Mouse (Mus musculus) heart, adult 18-20 months (tissue): Measurements from ENCODE around the gene Casc3. TPM values are rescaled to one million over a fixed set of nuclear protein-coding genes. Genes with fewer than 3 reads are reported as not detected.

Source experiments
- DNase-seq, 2 experiments: peaks; one replicate each; pipeline ENCODE4 v3.0.0; 2021 to 2022; ENCODE audit warnings: mixed read lengths in 1 of 2
- total RNA-seq, 2 experiments: library from RNA; stranded (reverse); gene quantifications; 2 replicates each; pipeline ENCODE4 v1.2.3; 2021

Gene Casc3
- total RNA-seq, 2 experiments from 2014 or later = 17.2 to 19.3 TPM

- DNase-seq = no peak
Observed at GRCm38 (mm10) chr11:98870791-98871190, 66.1 kb downstream of the Casc3 start.

- no peak for DNase-seq
Observed at GRCm38 (mm10) chr11:98871416-98871815, 66.7 kb downstream of the Casc3 start.

- DNase-seq = peak; percentile 57 to 69
Observed at GRCm38 (mm10) chr11:98872040-98872439, 67.3 kb downstream of the Casc3 start.

- DNase-seq = peak; percentile 66 to 70
Observed at GRCm38 (mm10) chr11:98873900-98874299, 69.2 kb downstream of the Casc3 start.

GRCm38 (mm10) chr11:98877001-98877400 lies 72.3 kb downstream of the Casc3 start:
- no peak for DNase-seq

Other genes with a start within 250 kb of the Casc3 start
- 10 to 100 TPM; 42.6 to 47.5 TPM for gene Ormdl3, start 217.5 kb upstream of the Casc3 start, total RNA-seq
- not detected for gene Lrrc3c, start 206.6 kb upstream of the Casc3 start, total RNA-seq
- gene Gm12355, start 179.2 kb upstream of the Casc3 start, total RNA-seq = 10 to 100 TPM in 1 of 2 experiments, 1 to 10 TPM in 1; 6.6 to 10.4 TPM
- 1 to 10 TPM; 3.0 to 3.1 TPM for gene Gsdma3, start 178.5 kb upstream of the Casc3 start, total RNA-seq
- not detected for gene Gsdma2, start 158.1 kb upstream of the Casc3 start, total RNA-seq
- gene Gsdma, start 140.6 kb upstream of the Casc3 start, total RNA-seq = under 1 TPM; 0.10 TPM
- 100 to 1,000 TPM in 1 of 2 experiments, 10 to 100 TPM in 1; 99.2 to 107 TPM for gene Psmd3, start 122.4 kb upstream of the Casc3 start, total RNA-seq
- gene Csf3, start 103.6 kb upstream of the Casc3 start, total RNA-seq = not detected
- gene Med24, start 75.5 kb upstream of the Casc3 start, total RNA-seq = 10 to 100 TPM; 42.0 to 44.2 TPM
- gene Thra, start 64.3 kb upstream of the Casc3 start, total RNA-seq = 100 to 1,000 TPM in 1 of 2 experiments, 10 to 100 TPM in 1; 99.7 to 103 TPM
- 10 to 100 TPM; 54.2 to 67.6 TPM for gene Nr1d1, start 29.6 kb upstream of the Casc3 start, total RNA-seq
- 10 to 100 TPM; 71.7 to 73.3 TPM for gene Msl1, start 9.4 kb upstream of the Casc3 start, total RNA-seq
- under 1 TPM; 0.72 to 0.82 TPM for gene Rapgefl1, start 31.9 kb downstream of the Casc3 start, total RNA-seq
- gene Wipf2, start 58.7 kb downstream of the Casc3 start, total RNA-seq = 10 to 100 TPM in 1 of 2 experiments, 1 to 10 TPM in 1; 7.3 to 10.1 TPM
- under 1 TPM; 0.40 to 0.41 TPM for gene Cdc6, start 102.9 kb downstream of the Casc3 start, total RNA-seq
- 10 to 100 TPM in 1 of 2 experiments, 1 to 10 TPM in 1; 8.7 to 10.1 TPM for gene Rara, start 122.9 kb downstream of the Casc3 start, total RNA-seq
- gene Gjd3, start 178.1 kb downstream of the Casc3 start, total RNA-seq = under 1 TPM; 0.36 to 0.45 TPM
- 1 to 10 TPM; 1.5 to 1.8 TPM for gene Top2a, start 219.3 kb downstream of the Casc3 start, total RNA-seq
- 10 to 100 TPM; 82.2 to 94.0 TPM for gene Igfbp4, start 236.3 kb downstream of the Casc3 start, total RNA-seq